Mouse (Mus musculus): ENCODE results near the gene Nmral1.
A peak's percentile ranks its signal among the peaks of the same experiment; 100 is the strongest.
"Not testable (repeated sequence)": the region's sequence is repeated elsewhere in the genome, so short reads cannot be mapped to it uniquely, and the experiment has no call there.

Nmral1 gene

GRCm38 (mm10) chr16:4718753-4719518 lies at the start of gene Nmral1:
TSS of gene Nmral1 (minus strand) at chr16:4719356.
- peak; percentile 21 to 64 for DNase-seq (ENCODE audit: low spot score in 2 of 2)

GRCm38 (mm10) chr16:4768719-4769118 lies 49.6 kb upstream of the Nmral1 start:
- no peak for DNase-seq (ENCODE audit: low spot score in 2 of 2)

GRCm38 (mm10) chr16:4767012-4767790 lies 48.0 kb upstream of the Nmral1 start:
- DNase-seq (ENCODE audit: low spot score in 2 of 2): no peak

- no peak for DNase-seq (ENCODE audit: low spot score in 2 of 2)
These were observed 46.7 kb upstream of the Nmral1 start for GRCm38 (mm10) chr16:4765852-4766251.

- no peak for DNase-seq (ENCODE audit: low spot score in 2 of 2)
These were observed 44.1 kb upstream of the Nmral1 start for GRCm38 (mm10) chr16:4763276-4763675.

GRCm38 (mm10) chr16:4762437-4762836 lies 43.3 kb upstream of the Nmral1 start:
- no peak for DNase-seq (ENCODE audit: low spot score in 2 of 2)

- not testable (repeated sequence) for DNase-seq (ENCODE audit: low spot score in 2 of 2)
These were observed 37.6 kb upstream of the Nmral1 start for GRCm38 (mm10) chr16:4756660-4757335.

- DNase-seq (ENCODE audit: low spot score in 2 of 2): no peak
These were observed 34.9 kb upstream of the Nmral1 start for GRCm38 (mm10) chr16:4754045-4754444.

- DNase-seq (ENCODE audit: low spot score in 2 of 2): no peak
These were observed 33.0 kb upstream of the Nmral1 start for GRCm38 (mm10) chr16:4752155-4752554.

- no peak for DNase-seq (ENCODE audit: low spot score in 2 of 2)
These were observed 23.0 kb upstream of the Nmral1 start for GRCm38 (mm10) chr16:4742186-4742585.

- no peak for DNase-seq (ENCODE audit: low spot score in 2 of 2)
These were observed 20.8 kb upstream of the Nmral1 start for GRCm38 (mm10) chr16:4739994-4740393.

GRCm38 (mm10) chr16:4736262-4736661 lies 17.1 kb upstream of the Nmral1 start:
- no peak for DNase-seq (ENCODE audit: low spot score in 2 of 2)

GRCm38 (mm10) chr16:4730776-4731358 lies 11.7 kb upstream of the Nmral1 start:
- DNase-seq (ENCODE audit: low spot score in 2 of 2): no peak

- no peak for DNase-seq (ENCODE audit: low spot score in 2 of 2)
These were observed 8.8 kb upstream of the Nmral1 start for GRCm38 (mm10) chr16:4727963-4728362.

GRCm38 (mm10) chr16:4727526-4727925 lies 8.4 kb upstream of the Nmral1 start:
- DNase-seq (ENCODE audit: low spot score in 2 of 2): no peak

GRCm38 (mm10) chr16:4726528-4727128 lies 7.5 kb upstream of the Nmral1 start:
- peak; percentile 9 to 57 for DNase-seq (ENCODE audit: low spot score in 2 of 2)

- peak; percentile 89 to 96 for DNase-seq (ENCODE audit: low spot score in 2 of 2)
These were observed 6.8 kb upstream of the Nmral1 start, which contains the start of gene Hmox2 for GRCm38 (mm10) chr16:4725780-4726527. TSS of gene Hmox2 (plus strand) at chr16:4726361.

- no peak for DNase-seq (ENCODE audit: low spot score in 2 of 2)
These were observed 6.1 kb upstream of the Nmral1 start for GRCm38 (mm10) chr16:4725266-4725665.

- no peak for DNase-seq (ENCODE audit: low spot score in 2 of 2)
These were observed 3.7 kb upstream of the Nmral1 start for GRCm38 (mm10) chr16:4722915-4723209.

GRCm38 (mm10) chr16:4722128-4722914 lies 3.2 kb upstream of the Nmral1 start:
- no peak for DNase-seq (ENCODE audit: low spot score in 2 of 2)
